Mouse (Mus musculus) ES-E14 (cell line): ENCODE measurements at regions not wholly inside any gene's neighbourhood (a gene's known extent, or its start where the extent isn't known, plus 50 kb on each side); places are given as distances from the start of the nearest gene placed in this dataset.

Experiments
- HCFC1 ChIP-seq: IDR thresholded peaks from 2 replicates; pipeline ENCODE4 v1.6.1; 2012; ENCODE audit warnings: low read length, inconsistent platforms, borderline replicate concordance; ENCODE audit not compliant: insufficient read depth
- MAFK ChIP-seq: IDR thresholded peaks from 2 replicates; pipeline ENCODE4 v1.6.1; 2014; ENCODE audit warnings: mild to moderate bottlenecking, low read depth, low read length, inconsistent platforms; ENCODE audit not compliant: insufficient read depth

GRCm38 (mm10) chr13:99055609-99056321 lies 71.4 kb upstream of the 1700024P04Rik start:
- no peak for TF ChIP-seq HCFC1
- no peak for TF ChIP-seq MAFK
